Mouse (Mus musculus) thymus, postnatal 4 days (tissue): ENCODE results near the gene Gm20403.
"Not testable (repeated sequence)": the region's sequence is repeated elsewhere in the genome, so short reads cannot be mapped to it uniquely, and the experiment has no call there.

Experiments used
- DNase-seq: peaks from one replicate; pipeline ENCODE4 v3.0.0; 2021

Gene Gm20403

GRCm38 (mm10) chr12:54986052-54986717, at the start of gene Gm20403:
Gene Gm20403 (minus strand): TSS chr12:54986529.
- DNase-seq: peak; percentile 62

- DNase-seq: no peak
Observed at GRCm38 (mm10) chr12:55027088-55027487, 40.8 kb upstream of the Gm20403 start.

DNA sequence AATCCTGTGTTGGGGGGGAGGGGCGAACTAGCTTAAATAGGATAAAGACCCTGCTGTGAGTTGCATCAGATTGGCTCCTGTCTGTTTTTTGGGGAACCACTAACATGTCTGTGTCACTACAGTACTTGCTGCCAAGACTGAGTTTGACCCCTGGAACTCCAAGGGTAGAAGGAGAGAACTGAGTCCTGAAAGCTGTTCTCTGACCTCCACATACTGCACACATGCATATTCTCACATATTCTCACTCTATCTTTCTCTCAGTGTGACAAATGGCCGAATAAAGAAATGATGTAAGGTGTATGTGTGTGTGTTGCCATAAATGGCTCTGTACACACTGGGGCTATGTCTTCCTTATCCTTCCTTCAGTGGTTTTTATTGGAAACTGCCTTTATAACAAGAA, 37.0 kb upstream of the Gm20403 start:
- no peak for DNase-seq

DNA sequence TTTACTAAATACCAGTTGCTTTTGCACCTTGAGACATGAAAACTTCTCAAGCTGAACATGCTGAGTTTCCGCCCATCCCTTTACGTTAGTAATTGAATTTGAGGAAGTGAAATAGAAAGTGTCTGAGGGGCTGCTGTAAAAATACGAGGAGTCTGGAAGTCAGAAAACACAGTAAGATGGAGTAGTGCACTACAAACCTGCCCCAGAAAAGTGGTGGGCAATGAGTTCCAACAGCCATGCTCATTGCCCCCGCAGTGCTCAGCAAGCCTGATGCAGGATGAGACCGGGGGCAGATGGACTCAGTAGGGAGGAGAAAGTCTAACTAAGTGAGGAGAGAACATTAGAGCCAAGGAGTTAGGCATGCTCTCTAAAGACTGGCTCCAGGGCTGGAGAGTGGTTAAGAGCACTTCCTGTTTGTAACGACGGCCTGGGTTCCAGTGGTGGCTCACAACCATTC, 33.1 kb upstream of the Gm20403 start:
- no peak for DNase-seq

- no peak for DNase-seq
Observed at GRCm38 (mm10) chr12:55017119-55017721, 30.9 kb upstream of the Gm20403 start.

DNA sequence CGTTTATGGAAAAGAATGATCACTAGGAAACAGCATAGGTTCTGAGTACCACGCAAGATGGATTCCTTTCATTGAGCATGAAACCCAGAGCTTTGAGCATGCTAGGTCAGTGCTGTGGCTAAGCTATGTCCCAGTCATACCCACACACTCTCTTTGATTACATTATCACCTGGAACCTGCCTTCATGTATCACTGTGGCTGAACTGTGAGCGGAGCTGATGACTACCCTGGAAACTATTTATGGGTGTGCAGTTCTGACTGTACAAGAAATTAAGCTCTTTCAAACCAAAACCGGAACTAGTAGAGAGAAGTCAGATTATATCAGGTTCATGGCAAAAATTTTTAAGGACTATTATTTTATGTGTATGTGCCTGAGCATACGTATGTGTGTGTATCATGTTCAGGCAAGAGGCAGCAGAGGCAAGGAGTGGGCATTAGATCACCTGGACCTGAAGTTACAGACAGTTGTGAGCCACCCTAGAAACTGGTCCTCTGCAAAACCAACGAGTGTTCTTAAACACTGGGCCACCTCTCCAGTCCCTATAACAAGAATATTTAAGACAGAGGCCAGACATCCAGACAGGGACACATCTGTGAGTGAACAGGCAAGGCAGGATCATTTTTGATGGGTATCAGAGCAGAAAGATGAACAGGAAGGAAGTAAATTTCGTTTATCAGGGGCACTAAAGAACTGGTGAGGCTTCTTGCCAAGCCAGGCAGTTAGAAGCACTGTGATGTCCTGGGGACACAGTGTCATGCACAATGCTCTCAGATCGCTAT, 30.2 kb upstream of the Gm20403 start:
- no peak for DNase-seq

GRCm38 (mm10) chr12:55015428-55015827, 29.1 kb upstream of the Gm20403 start:
- DNase-seq: peak; percentile 61

- no peak for DNase-seq
Observed at GRCm38 (mm10) chr12:55013626-55014398, 27.5 kb upstream of the Gm20403 start, which contains the start of gene Baz1a. Gene Baz1a (minus strand): TSS chr12:55014348.

GRCm38 (mm10) chr12:55013031-55013430, 26.7 kb upstream of the Gm20403 start:
- no peak for DNase-seq

DNA sequence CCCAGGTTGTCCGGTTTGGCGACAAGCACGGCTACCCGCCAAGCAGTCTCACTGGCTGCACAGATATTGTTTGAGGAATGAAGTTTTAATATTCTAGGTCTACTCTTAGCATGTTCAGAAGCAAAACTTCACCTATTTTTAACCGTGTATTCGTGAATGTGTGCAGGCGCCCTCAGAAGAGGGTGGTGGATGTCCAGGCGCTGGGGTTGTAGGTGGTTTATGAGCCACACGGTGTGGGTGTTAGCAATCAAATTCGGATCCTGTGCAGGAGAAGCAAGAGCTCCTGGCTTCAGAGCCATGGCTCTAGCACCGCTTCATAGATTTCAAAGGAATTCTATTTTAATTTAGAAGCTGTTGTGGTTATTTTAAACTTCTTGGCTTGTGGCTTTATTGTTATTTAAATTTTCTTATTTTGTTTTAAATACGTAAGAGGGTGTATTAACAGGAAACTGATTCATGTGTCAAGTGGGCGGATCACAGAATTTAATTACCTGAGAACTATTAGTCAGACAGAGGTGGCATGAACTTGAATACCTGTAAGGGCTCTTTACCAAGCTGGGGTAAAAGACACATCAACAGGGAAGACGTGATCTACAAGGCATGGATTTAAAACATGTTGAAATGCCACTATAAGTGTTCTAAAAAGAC, 21.2 kb upstream of the Gm20403 start:
- no peak for DNase-seq

DNA sequence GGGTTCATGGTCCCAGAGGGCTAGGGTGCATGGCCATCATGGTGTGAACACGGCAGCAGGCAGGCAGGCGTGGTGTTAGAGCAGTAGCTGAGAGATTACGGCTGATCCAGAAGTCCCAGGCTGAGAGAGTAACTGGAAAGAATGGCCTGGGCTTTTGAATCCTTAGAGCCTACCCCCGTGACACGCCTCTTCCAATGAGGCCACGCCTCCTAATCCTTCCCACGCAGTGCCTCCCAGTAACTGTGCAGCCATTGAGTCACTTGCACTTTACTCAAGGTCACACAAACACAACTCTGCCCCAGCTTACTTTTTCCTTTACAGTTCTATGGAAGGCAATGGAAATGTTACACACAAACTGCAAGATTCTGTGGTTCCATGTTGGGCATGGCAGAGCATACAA, 19.7 kb upstream of the Gm20403 start:
- DNase-seq: no peak

DNA sequence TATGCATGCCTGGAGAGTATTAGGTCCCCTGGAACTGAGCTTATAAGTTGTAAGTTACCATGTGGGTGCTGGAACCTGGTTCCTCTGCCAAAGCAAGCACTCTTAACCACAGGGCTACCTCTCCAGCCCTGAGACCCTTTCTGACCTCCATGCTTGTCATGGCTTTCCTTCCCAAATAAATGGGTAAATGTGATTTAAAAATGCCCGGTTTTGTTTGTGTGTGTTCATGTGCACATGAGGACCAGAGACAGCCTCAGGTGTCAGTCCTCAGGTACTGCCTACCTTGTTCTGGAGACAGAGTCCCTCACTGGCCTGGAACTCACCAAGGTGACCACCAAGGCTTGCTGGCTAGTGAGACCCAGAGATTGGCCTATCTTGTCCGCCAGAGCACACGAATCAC, 18.1 kb upstream of the Gm20403 start:
- no peak for DNase-seq

- DNase-seq: no peak
Observed at GRCm38 (mm10) chr12:55003843-55004242, 17.5 kb upstream of the Gm20403 start.

DNA sequence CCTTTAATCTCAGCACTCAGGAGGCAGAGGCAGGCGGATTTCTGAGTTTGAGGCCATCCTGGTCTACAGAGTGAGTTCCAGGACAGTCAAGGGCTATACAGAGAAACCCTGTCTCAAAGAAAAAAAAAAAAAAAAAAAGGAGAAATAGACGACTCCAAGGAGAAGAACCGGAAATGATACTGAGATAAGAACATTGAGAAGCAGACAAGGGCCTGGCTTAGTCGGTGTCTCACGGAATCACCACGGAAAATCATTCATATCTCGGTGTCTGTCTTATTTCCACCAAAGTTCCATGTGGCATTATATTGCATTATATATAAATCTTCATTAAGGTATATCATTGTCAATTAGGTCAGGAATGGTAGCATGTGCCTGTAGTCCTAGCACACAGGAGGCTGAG, 16.2 kb upstream of the Gm20403 start:
- not testable (repeated sequence) for DNase-seq

DNA sequence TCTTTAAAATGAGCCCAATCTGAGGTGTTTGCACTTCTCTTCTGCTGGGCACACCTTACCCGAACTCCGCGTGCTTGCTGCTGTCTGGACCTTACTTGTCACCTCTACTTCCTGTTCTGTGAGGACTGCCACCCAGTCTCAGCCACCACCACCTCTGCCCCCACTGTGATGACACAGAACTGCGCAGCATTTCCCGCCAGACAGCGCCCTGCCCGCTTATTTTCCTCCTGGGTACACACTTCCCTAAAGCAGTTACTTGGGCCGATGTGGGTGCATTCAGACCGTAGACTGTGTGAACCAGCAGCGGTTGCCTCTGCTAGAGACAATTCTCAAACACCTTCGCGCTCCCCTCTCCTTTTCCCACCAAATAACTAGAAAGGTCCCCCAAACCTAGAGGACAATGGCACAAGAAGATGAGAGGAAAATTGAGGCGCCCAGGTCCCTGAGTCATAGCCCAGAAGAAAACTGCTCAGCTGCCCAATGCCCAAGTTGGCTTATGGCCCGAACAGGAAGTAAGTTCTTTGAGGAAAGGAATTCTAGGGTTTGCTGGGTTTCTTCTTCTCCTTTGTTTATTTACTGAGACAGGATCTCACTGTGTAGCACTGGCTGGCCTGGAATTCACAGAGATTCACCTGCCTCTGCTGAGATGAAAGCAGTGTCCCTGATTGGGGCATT, 12.8 kb upstream of the Gm20403 start:
- DNase-seq: peak; percentile 68

DNA sequence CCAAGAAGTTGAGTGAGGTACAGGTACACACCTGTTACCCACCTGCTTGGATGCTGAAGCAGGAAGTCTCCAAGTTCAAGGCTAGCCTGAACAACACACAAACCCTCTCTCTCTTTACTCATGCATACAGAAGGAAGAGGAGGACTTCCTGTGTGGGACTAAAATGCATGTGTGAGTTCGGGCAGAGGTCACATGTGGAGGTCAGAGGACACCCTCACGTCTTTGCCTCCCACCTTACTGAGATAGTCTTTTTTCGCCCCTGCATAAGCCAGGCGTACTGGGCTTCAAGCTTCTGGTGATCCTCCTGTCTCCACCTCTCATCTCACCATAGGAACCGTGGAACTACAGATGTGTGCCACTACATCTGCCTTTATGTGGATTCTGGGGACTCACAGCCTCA, 12.1 kb upstream of the Gm20403 start:
- DNase-seq: no peak

- DNase-seq: no peak
Observed at GRCm38 (mm10) chr12:54996979-54997474, 10.7 kb upstream of the Gm20403 start.

GRCm38 (mm10) chr12:54995965-54996364, 9.6 kb upstream of the Gm20403 start:
- DNase-seq: no peak

GRCm38 (mm10) chr12:54994418-54994817, 8.1 kb upstream of the Gm20403 start:
- no peak for DNase-seq

GRCm38 (mm10) chr12:54994068-54994386, 7.7 kb upstream of the Gm20403 start:
- DNase-seq: no peak

DNA sequence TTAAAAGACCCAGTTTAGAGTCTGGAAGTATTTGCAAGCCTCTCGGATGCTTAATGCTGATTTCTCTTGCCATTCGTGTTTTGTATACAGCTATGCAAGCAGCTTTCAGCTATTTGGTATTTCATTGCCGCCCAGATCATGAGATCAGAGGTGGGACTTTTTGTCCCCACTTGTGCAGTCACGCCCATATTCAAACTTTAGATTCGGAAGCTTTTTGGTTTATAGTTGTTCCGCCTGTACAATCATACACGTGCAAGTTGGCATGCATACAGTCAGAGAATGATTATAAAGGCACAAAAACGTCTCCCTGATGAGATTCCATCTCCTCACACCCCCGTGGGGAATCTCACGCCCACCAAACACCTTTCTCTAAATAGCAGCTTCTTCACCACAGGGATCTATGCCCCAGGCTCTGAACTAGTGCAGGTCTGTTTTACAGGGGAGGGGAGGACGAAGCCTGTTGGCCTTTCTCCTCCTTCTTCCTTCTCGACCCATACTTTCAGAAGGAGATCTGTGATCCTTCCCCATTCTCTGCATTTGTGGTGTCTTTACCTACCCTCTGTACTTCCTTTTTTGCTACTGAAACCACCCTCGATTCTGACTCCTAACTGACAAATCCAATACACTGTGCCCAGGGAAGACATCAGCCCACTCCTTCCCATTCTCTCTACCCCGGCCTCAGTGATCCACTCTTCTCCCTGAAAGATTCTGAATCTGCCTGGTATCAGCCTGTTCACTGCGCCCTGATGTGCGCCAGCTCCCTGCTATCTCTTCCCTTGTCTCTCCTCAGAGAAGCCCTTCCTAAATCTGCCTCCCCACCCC, 7.1 kb upstream of the Gm20403 start:
- no peak for DNase-seq
